Mouse (Mus musculus): ENCODE measurements around the gene Slc7a5.

DNA sequence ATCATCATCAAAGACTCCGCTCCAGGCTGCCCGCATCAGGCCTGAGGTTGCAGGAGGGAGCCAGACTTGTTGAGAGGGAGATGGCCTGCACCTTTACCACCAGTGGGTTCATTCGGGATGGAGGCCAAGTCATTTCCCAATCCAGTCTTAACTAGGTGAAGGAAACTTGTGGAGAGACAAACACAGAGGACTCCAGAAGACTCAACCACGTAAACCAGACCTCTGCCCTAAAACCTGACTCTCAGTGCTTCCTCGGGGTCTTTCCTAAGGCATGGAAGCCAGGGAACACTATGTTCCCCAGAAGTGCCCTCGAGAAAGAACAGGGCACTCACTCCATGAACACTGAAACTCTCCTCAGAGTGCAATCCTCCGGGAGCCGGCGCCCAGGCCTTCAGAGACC, 2.5 kb downstream of the Slc7a5 start:
- TF ChIP-seq CTCF (conservative IDR thresholded peaks at IDR 0.05; ENCODE audit: low read length) (no peak), POU5F1 (IDR thresholded peaks at IDR 0.05; ENCODE audit: borderline replicate concordance, low read length) (no peak)

All from E14TG2a.4 (cell line).